Mouse (Mus musculus): ENCODE measurements at regions not wholly inside any gene's neighbourhood (a gene's known extent, or its start where the extent isn't known, plus 50 kb on each side); places are given as distances from the start of the nearest gene placed in this dataset.

GRCm38 (mm10) chr12:27849537-27849936, 507.2 kb upstream of the Sox11 start:
- TF ChIP-seq POLR2A (IDR thresholded peaks at IDR 0.05; ENCODE audit: borderline replicate concordance, extremely low read depth, insufficient read depth, insufficient read length, poor library complexity, severe bottlenecking) (no peak), CTCF (IDR thresholded peaks at IDR 0.05; ENCODE audit: borderline replicate concordance, extremely low read depth, insufficient read depth, insufficient read length) (peak; percentile 26; the same call in 1 of the 2 replicates)
